Mouse (Mus musculus) kidney, embryonic 16.5 days (tissue): ENCODE results near the gene Gm340. TPM values are rescaled to one million over a fixed set of nuclear protein-coding genes. Genes with fewer than 3 reads are reported as not detected.
A peak's percentile ranks its signal among the peaks of the same experiment; 100 is the strongest.

Source experiments
- ATAC-seq: fragments of 200-750 bp; cut with Nextera tagmentation; 2 replicates; pipeline ENCODE4 v1.8.0; 2017; ENCODE audit warnings: moderate TSS enrichment; ENCODE audit not compliant: low FRiP score, low TSS enrichment
- H3K27ac ChIP-seq: fragments of 300-500 bp; sonication (generic); 2 replicates; pipeline ENCODE4 v1.5.1; 2014; ENCODE audit warnings: low read length
- H3K27me3 ChIP-seq: fragments of 300-500 bp; sonication (generic); 2 replicates; pipeline ENCODE4 v1.6.1; 2014; ENCODE audit warnings: low read length, control low read depth, mixed read lengths; ENCODE audit not compliant: insufficient read depth
- H3K36me3 ChIP-seq: fragments of 300-500 bp; sonication (generic); 2 replicates; pipeline ENCODE4 v1.6.1; 2014; ENCODE audit warnings: low read length, control low read depth, mixed read lengths; ENCODE audit not compliant: insufficient read depth
- H3K4me1 ChIP-seq: fragments of 300-500 bp; sonication (generic); 2 replicates; pipeline ENCODE4 v1.6.1; 2014; ENCODE audit warnings: low read length, control low read depth, mixed read lengths; ENCODE audit not compliant: insufficient read depth
- H3K4me2 ChIP-seq: fragments of 300-500 bp; sonication (generic); replicated peaks from 2 replicates; pipeline ENCODE4 v1.6.1; 2014; ENCODE audit warnings: low read depth, low read length
- H3K4me3 ChIP-seq: fragments of 300-500 bp; sonication (generic); 2 replicates; pipeline ENCODE4 v1.5.1; 2014; ENCODE audit warnings: mild to moderate bottlenecking, low read length
- H3K9ac ChIP-seq: fragments of 300-500 bp; sonication (generic); replicated peaks from 2 replicates; pipeline ENCODE4 v1.6.1; 2014; ENCODE audit warnings: low read length
- H3K9me3 ChIP-seq: fragments of 300-500 bp; sonication (generic); 2 replicates; pipeline ENCODE4 v1.6.1; 2016; ENCODE audit warnings: low read length, control low read depth
- WGBS: fragments of 180-500 bp; shearing (Covaris S2); extraction: QIAGEN DNeasy Blood & Tissue Kit; methylation state at CpG from one replicate; pipeline ENCODE4 v1.1.7; 2014; 5-methylcytosine and 5-hydroxymethylcytosine counted together
- polyA plus RNA-seq: library from polyadenylated mRNA; unstranded; fragments of >200 nt; fragmentation: Nextera tagmentation; extraction: Ambion mirVana; gene quantifications from 2 replicates; pipeline ENCODE4 v1.2.1, GENCODE M21; 2015

The Gm340 gene
- polyA plus RNA-seq, 1 experiment from 2014 or later: 1.9 TPM

DNA sequence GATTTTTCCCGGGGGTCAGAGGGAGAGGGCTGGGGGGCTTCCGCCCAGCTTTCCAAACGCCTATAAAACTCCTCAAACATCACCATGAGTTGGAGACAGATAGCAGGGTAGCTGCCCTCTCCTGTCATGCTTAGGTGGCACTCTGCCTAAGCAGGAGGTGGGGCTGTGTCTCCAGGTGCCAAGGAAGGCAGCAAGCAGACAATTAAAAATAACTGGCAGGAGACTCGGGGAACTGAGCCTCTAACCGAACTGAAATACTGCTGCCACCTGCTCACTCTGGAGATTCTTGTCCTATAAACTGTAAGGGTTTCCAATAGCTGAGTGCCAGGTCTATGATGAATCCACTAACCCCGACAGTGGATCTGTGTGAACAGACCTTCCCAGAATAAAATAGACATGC lies 29.5 kb downstream of the Gm340 start:
- H3K27ac ChIP-seq: no peak overlapping the region
- 61% methylated on average over 6 of the region's 6 CpGs for WGBS
- H3K4me1 ChIP-seq: 0 out of 2 replicates have a peak, but pooled peaks cover 6% of the 10 kb centered on the region
- H3K9ac ChIP-seq: no peak overlapping the region
- H3K4me2 ChIP-seq: no peak overlapping the region
- H3K9me3 ChIP-seq: no peaks in the 10 kb centered on the region
- ATAC-seq: no peak
- no peak overlapping the region for H3K4me3 ChIP-seq
- peaks cover 2% of the 10 kb centered on the region for H3K27me3 ChIP-seq
- H3K36me3 ChIP-seq: 0 out of 2 replicates have a peak, but pooled peaks cover 3% of the 10 kb centered on the region

DNA sequence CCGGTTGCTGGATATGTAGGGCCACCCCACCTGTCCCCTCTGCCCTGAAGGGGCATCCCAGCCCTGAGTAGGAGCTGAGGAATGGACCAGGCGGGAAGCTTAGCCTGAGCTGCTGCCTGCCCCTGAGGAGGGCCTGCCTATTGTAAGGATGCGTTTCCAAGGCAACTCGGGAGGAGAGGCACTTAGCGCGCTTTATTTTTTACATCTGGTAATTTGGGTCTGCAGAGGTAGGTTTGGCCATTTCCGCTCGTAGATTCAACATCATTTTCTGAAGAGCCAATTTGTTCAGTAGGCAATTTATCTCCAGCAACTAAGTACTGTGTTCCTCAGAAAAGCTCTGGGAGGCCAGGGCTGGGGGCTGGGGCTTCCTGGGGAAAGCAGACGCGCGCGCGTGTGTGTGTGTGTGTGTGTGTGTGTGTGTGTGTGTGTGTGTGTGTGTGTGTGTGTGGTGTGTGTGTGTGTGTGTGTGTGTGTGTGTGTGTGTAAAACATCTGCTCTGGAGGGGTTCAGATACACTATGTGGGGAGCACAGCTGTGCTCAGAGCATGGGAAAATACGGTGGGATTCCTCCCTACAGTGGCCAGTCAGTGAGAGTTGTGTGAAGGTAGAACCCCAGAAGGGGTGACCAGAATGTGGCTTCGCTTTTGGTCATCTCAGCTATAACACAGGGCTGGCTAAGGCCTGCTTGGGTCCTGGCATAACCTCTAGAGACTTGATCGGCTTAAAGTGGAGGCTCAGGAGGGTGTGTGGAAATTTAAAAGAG lies 31.3 kb downstream of the Gm340 start:
- H3K4me2 ChIP-seq: no peak overlapping the region
- ATAC-seq: no peak
- no peaks in the 10 kb centered on the region for H3K9me3 ChIP-seq
- no peak overlapping the region for H3K27ac ChIP-seq
- H3K9ac ChIP-seq: no peak overlapping the region
- H3K4me3 ChIP-seq: no peak overlapping the region
- peaks cover 9% of the 10 kb centered on the region; the same call in 1 of the 2 replicates for H3K4me1 ChIP-seq
- WGBS: 36% methylated on average over 16 of the region's 16 CpGs
- peaks cover 2% of the 10 kb centered on the region for H3K27me3 ChIP-seq
- H3K36me3 ChIP-seq: 0 out of 2 replicates have a peak, but pooled peaks cover 3% of the 10 kb centered on the region

DNA sequence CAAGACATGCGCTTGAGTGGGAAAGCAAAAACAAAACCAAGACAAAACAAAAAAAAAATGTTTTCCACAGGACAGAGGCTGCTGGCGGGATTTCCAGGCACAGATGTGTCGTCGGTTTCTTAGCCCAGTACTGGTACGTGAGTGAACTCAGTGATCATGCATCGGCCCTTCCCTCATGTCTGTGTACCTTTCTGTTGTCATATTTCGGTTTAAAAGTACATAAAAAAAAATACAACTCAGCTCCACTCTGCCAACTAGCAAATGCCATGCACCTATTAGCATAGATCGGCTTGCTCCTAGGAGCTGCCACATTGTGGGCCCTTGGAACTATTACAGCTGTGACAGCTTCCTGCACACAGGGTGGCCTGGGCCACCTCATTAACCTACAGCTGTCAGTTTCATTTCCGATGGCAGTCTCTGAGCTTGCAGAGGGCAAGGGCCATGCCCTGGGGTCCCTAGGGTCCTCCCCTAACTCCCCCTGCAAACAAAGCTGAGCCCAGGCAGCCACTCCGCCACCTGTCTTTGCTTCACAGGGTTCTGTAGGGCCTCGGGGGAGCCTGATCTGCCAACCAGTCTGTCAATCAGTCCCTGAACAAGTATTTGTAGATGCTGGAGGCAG lies 33.5 kb downstream of the Gm340 start:
- WGBS: 46% methylated on average over 11 of the region's 11 CpGs

DNA sequence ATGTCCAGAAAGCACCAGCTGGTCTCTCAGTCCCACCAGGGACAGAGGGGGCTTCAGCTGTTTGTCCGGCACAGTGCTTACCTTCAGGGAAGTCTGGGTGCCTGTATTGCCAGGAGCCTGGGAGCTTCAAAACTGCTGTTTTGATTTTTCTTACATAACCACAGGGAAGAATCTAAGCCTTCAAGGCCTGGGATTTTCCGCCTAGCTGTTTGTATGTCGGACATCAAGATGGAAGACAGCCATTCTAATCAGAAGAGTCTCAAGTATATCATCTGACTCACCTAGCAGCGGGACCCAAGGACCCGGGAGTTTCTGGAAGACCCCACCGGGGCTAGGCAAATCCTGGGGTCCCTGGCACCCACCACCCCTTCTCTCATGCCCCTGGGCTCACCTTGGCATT lies 34.1 kb downstream of the Gm340 start:
- ATAC-seq: no peak
- H3K4me1 ChIP-seq: peaks cover 14% of the 10 kb centered on the region
- peaks cover 2% of the 10 kb centered on the region for H3K27me3 ChIP-seq
- H3K4me2 ChIP-seq: no peak overlapping the region
- no peaks in the 10 kb centered on the region for H3K9me3 ChIP-seq
- H3K36me3 ChIP-seq: no peaks in the 10 kb centered on the region
- 0 out of 2 replicates have a peak overlapping the region, but pooled peaks have one; percentile 16 for H3K9ac ChIP-seq
- H3K27ac ChIP-seq: no peak overlapping the region
- H3K4me3 ChIP-seq: no peak overlapping the region
- 82% methylated on average over 6 of the region's 6 CpGs for WGBS

More for the DNA sequence above, 33.5 kb downstream of the Gm340 start:
- Histone ChIP-seq H3K4me1 (peaks cover 14% of the 10 kb centered on the region), H3K9me3 (no peaks in the 10 kb centered on the region), H3K27me3 (peaks cover 2% of the 10 kb centered on the region), H3K4me2 (no peak overlapping the region), H3K27ac (no peak overlapping the region), H3K9ac (0 out of 2 replicates have a peak overlapping the region, but pooled peaks have one; percentile 16), H3K36me3 (0 out of 2 replicates have a peak, but pooled peaks cover 2% of the 10 kb centered on the region), H3K4me3 (no peak overlapping the region)
- no peak for ATAC-seq

DNA sequence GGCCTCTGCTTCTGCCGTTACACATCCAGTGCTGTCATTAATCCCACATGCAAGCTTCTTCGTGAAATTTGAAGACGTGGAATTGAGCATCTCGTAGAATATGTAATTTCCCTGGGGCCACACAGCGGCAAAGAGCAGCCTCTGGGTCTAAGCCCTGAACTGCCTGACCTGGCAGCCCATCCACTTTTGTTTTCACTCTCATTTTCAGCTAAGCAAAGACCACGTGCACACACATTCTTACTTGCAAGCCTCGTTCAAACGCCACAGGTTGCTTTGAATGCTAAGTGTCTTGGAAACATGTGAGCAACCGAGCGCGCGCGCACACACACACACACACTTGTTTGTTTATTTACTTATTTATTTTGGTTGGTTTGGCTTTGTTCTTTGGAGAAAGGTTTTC lies 34.9 kb downstream of the Gm340 start:
- WGBS: 80% methylated on average over 13 of the region's 13 CpGs
- no peak for ATAC-seq

DNA sequence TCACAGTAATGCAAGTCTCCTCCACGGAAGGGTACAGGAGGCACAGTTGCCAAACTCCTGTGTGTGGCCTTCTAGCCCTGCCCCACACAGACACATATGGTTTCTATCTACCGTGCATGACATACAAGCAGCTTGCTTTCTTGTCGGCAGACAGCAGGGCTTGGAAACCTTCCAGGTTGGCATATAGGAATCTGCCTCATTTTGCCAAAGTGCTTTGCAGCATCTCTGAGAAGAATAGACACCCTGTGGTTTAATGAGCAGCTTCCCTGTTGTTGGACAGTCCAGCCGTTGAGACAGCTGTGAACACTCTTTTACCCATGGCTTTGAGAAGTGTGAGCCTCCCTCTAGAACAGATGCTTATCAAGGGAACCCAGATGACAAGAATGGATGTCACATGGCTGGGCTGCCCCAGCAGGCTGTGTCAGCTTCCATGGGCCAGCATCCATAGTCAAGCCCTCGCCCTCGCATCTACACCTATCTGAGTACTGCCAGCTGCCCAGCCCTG lies 36.0 kb downstream of the Gm340 start:
- ATAC-seq: no peak
- Histone ChIP-seq H3K4me1 (peaks cover 14% of the 10 kb centered on the region), H3K27ac (no peak overlapping the region), H3K4me2 (no peak overlapping the region), H3K9ac (no peak overlapping the region), H3K4me3 (no peak overlapping the region), H3K9me3 (no peaks in the 10 kb centered on the region), H3K36me3 (no peaks in the 10 kb centered on the region), H3K27me3 (peaks cover 2% of the 10 kb centered on the region)
- 56% methylated on average over 6 of the region's 6 CpGs for WGBS

More for the DNA sequence above, 34.9 kb downstream of the Gm340 start:
- no peak overlapping the region for H3K27ac ChIP-seq
- H3K9me3 ChIP-seq: no peaks in the 10 kb centered on the region
- no peak overlapping the region for H3K9ac ChIP-seq
- H3K27me3 ChIP-seq: peaks cover 2% of the 10 kb centered on the region
- H3K36me3 ChIP-seq: no peaks in the 10 kb centered on the region
- peaks cover 14% of the 10 kb centered on the region for H3K4me1 ChIP-seq
- no peak overlapping the region for H3K4me3 ChIP-seq
- no peak overlapping the region for H3K4me2 ChIP-seq

DNA sequence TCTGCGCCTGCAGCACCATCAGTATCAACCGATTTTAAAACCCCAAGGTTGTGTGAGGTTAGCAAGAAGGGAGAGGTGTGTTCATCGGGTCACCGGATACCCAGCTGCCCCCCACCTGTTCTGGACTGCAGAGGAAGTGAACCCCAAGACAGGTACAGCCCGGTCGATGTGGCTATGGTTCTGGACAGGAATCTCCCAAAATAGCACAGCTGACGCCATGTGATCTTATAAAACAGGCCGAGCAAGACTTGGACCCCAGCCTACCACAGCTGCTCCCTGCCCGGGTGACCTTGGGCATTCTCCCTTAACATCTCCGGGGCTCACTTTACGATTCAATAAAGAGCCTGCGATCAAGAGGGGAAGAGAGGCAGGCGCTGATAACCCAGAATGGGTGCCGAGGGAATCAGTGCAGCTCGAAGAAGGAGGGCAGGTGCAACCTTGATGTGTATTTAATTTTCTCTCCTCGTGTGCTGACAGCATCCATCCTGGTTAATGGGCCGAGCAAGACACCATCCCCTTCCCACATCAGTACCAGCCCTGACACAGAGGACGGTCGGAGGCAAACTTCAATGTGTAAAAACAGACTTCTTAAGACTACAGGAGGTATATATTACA lies 36.7 kb downstream of the Gm340 start:
- Histone ChIP-seq H3K27me3 (peaks cover 2% of the 10 kb centered on the region), H3K36me3 (no peaks in the 10 kb centered on the region), H3K9ac (no peak overlapping the region), H3K4me3 (no peak overlapping the region), H3K4me1 (peaks cover 14% of the 10 kb centered on the region), H3K9me3 (no peaks in the 10 kb centered on the region), H3K4me2 (no peak overlapping the region), H3K27ac (no peak overlapping the region)
- ATAC-seq: peak; percentile 40; the same call in 1 of the 2 replicates
- WGBS: 32% methylated on average over 19 of the region's 19 CpGs

DNA sequence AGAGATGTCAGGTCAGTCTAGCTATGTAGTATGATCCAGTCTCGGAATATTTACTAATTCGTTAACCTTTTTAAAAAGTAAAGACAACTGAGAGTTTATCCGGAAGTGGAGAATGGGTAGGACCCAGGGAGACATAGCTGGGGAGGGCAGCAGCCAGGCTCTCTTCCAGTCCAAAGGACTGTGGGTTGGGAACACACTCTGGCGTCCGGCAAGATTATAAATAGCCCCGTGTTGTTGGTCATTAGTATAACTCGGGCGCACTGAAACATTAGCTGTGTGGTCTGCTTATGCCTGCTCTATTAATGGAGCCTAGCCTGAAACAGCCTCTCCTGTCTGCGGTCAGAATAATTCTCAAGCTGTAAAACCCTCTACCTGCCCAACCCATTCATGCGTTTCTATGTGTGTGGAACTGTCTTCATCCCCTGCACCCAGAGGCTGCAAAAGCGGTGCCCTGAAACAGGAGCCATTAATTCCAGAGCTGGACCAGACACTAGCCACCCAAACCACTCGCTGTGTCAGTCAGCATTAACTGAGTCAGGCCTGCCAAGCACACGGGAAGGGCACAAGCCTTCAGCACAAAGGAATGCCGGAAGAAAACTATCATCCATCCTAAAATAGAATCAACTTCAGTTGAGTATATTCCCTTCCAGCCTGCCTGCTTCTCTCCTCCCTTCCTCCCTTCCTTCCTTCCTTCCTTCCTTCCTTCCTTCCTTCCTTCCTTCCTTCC lies 38.4 kb downstream of the Gm340 start:
- Histone ChIP-seq H3K36me3 (no peaks in the 10 kb centered on the region), H3K9ac (no peak overlapping the region), H3K4me3 (no peak overlapping the region), H3K9me3 (peaks cover 4% of the 10 kb centered on the region; the same call in 1 of the 2 replicates), H3K4me1 (peaks cover 14% of the 10 kb centered on the region), H3K27me3 (no peaks in the 10 kb centered on the region; the same call in 1 of the 2 replicates), H3K27ac (no peak overlapping the region), H3K4me2 (no peak overlapping the region)
- no peak for ATAC-seq
- 71% methylated on average over 14 of the region's 14 CpGs for WGBS

DNA sequence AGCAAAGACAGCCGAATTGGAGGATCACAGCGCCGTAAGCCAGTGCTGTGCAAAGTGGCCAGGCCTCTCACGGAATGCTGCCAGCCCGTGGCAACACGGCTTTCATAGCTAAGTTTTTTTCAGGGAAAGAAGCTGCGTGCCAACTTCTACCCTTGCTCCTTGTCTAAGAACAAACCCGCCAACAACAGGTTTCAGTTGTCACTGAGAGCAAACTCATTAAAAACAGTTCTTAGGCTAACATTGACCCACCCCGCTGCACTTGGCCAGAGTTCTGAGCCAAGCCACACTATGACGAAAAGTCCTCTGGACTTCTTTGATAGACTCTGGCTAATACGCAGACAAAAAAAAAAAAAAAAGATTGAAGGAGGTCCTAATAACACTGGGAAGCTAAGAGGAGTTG lies 46.8 kb downstream of the Gm340 start:
- Histone ChIP-seq H3K27me3 (no peaks in the 10 kb centered on the region), H3K4me3 (no peak overlapping the region), H3K9ac (no peak overlapping the region), H3K9me3 (peaks cover 4% of the 10 kb centered on the region; the same call in 1 of the 2 replicates), H3K4me2 (no peak overlapping the region), H3K27ac (no peak overlapping the region), H3K4me1 (no peaks in the 10 kb centered on the region), H3K36me3 (no peaks in the 10 kb centered on the region)
- no peak for ATAC-seq
- 75% methylated on average over 11 of the region's 11 CpGs for WGBS
